Mouse (Mus musculus): ENCODE measurements around the gene Kif16b. TPM values are rescaled to one million over a fixed set of nuclear protein-coding genes. Genes with fewer than 3 reads are reported as not detected.

Kif16b gene
- polyA plus RNA-seq, 1 experiment from 2014 or later, result 6.7 TPM

- WGBS, result 87% methylated on average over 11 of the region's 11 CpGs
- Histone ChIP-seq H3K4me3 (ENCODE audit: low read depth, low read length) (no peak overlapping the region), H3K36me3 (ENCODE audit: control insufficient read depth, insufficient read depth, low read length) (no peaks in the 10 kb centered on the region), H3K4me1 (replicated peaks; ENCODE audit: control insufficient read depth, insufficient read depth, low read length) (no peaks in the 10 kb centered on the region), H3K27me3 (replicated peaks; ENCODE audit: control insufficient read depth, insufficient read depth, low read length) (no peaks in the 10 kb centered on the region), H3K9ac (ENCODE audit: low read depth, low read length) (no peak overlapping the region), H3K9me3 (ENCODE audit: control insufficient read depth, low read length) (no peaks in the 10 kb centered on the region), H3K4me2 (no peak overlapping the region), H3K27ac (ENCODE audit: low read depth, low read length) (no peak overlapping the region)
- ATAC-seq (replicated peaks; ENCODE audit: low FRiP score) (no peak), DNase-seq (ENCODE audit: low spot score) (no peak)
Measured at GRCm38 (mm10) chr2:142769647-142770121, 131.6 kb downstream of the Kif16b start.

- no peaks in the 10 kb centered on the region for H3K4me1 ChIP-seq (replicated peaks; ENCODE audit: control insufficient read depth, insufficient read depth, low read length)
- H3K27ac ChIP-seq (ENCODE audit: low read depth, low read length), result no peak overlapping the region
- no peaks in the 10 kb centered on the region for H3K27me3 ChIP-seq (replicated peaks; ENCODE audit: control insufficient read depth, insufficient read depth, low read length)
- H3K36me3 ChIP-seq (ENCODE audit: control insufficient read depth, insufficient read depth, low read length), result no peaks in the 10 kb centered on the region
- no peak overlapping the region for H3K4me3 ChIP-seq (ENCODE audit: low read depth, low read length)
- H3K9me3 ChIP-seq (ENCODE audit: control insufficient read depth, low read length), result no peaks in the 10 kb centered on the region
- ATAC-seq (replicated peaks; ENCODE audit: low FRiP score), result no peak
- 67% methylated on average over 2 of the region's 2 CpGs for WGBS
- H3K4me2 ChIP-seq, result no peak overlapping the region
- no peak for DNase-seq (ENCODE audit: low spot score)
- no peak overlapping the region for H3K9ac ChIP-seq (ENCODE audit: low read depth, low read length)
Measured at GRCm38 (mm10) chr2:142764276-142764675, 137.1 kb downstream of the Kif16b start.

GRCm38 (mm10) chr2:142760843-142761242, 140.5 kb downstream of the Kif16b start:
- ATAC-seq (replicated peaks; ENCODE audit: low FRiP score), result no peak
- Histone ChIP-seq H3K27ac (ENCODE audit: low read depth, low read length) (no peak overlapping the region), H3K9ac (ENCODE audit: low read depth, low read length) (no peak overlapping the region), H3K27me3 (replicated peaks; ENCODE audit: control insufficient read depth, insufficient read depth, low read length) (no peaks in the 10 kb centered on the region), H3K9me3 (ENCODE audit: control insufficient read depth, low read length) (no peaks in the 10 kb centered on the region), H3K4me3 (ENCODE audit: low read depth, low read length) (no peak overlapping the region), H3K4me2 (no peak overlapping the region), H3K36me3 (ENCODE audit: control insufficient read depth, insufficient read depth, low read length) (no peaks in the 10 kb centered on the region), H3K4me1 (replicated peaks; ENCODE audit: control insufficient read depth, insufficient read depth, low read length) (no peaks in the 10 kb centered on the region)
- DNase-seq (ENCODE audit: low spot score), result no peak
- 77% methylated on average over 4 of the region's 4 CpGs for WGBS

DNA sequence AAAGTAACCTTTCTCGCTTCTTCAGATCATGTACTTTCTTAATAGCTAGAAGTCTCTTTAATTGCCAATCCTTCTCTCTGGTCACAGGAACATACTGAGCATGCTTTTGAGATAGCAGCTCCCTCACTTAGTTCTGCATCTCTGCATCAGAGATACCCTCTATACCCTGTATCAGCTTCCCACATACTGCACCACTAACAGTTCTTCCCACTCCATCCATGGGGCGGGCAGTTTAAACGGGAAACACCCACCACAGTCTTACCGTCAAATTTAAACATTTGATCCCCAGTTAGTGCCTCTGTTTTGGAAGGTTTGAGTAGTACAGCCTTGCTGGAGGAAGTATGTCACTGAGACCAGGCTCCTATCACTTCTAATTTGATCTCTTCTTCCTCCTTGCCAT, 142.1 kb downstream of the Kif16b start:
- Histone ChIP-seq H3K27ac (ENCODE audit: low read depth, low read length) (no peak overlapping the region), H3K36me3 (ENCODE audit: control insufficient read depth, insufficient read depth, low read length) (no peaks in the 10 kb centered on the region), H3K4me2 (no peak overlapping the region), H3K9me3 (ENCODE audit: control insufficient read depth, low read length) (no peaks in the 10 kb centered on the region), H3K27me3 (replicated peaks; ENCODE audit: control insufficient read depth, insufficient read depth, low read length) (no peaks in the 10 kb centered on the region), H3K4me1 (replicated peaks; ENCODE audit: control insufficient read depth, insufficient read depth, low read length) (no peaks in the 10 kb centered on the region), H3K4me3 (ENCODE audit: low read depth, low read length) (no peak overlapping the region), H3K9ac (ENCODE audit: low read depth, low read length) (no peak overlapping the region)
- DNase-seq (ENCODE audit: low spot score) (no peak), ATAC-seq (replicated peaks; ENCODE audit: low FRiP score) (no peak)
- WGBS, result 85% methylated on average over 4 of the region's 4 CpGs

DNA sequence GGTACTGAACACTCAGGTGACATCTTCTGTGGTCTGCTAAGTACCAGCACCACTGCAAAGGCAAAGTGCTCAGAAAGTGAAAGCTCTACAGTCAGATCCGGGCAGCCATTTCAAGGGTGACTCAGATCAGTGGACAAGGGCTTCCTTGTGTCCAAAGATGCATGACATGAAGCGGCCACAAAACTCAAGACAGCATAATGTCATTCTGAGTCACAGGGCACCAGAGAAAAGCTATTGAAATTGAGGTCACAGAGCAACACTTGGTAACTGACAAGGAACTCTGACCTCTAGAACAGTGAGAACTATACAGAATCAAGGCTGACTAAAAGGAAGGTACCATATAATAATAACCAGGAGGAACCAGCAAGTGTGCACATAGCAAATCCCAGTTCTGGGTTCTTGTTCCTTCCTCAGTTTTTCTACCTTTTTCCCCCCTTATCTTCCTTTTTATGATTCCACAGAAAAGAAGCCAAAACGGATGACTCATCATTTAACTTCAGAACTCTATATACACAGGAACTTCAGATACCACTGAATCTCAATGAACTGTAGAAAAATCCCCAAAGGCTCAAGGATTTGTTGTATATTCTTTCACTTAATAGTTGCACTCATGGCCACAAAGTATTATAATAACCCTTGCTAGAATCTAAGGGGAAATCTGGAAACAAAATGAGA, 143.1 kb downstream of the Kif16b start:
- no peaks in the 10 kb centered on the region for H3K9me3 ChIP-seq (ENCODE audit: control insufficient read depth, low read length)
- H3K36me3 ChIP-seq (ENCODE audit: control insufficient read depth, insufficient read depth, low read length), result no peaks in the 10 kb centered on the region
- H3K4me1 ChIP-seq (replicated peaks; ENCODE audit: control insufficient read depth, insufficient read depth, low read length), result no peaks in the 10 kb centered on the region
- 84% methylated on average over 3 of the region's 3 CpGs for WGBS
- H3K4me2 ChIP-seq, result no peak overlapping the region
- H3K4me3 ChIP-seq (ENCODE audit: low read depth, low read length), result no peak overlapping the region
- no peaks in the 10 kb centered on the region for H3K27me3 ChIP-seq (replicated peaks; ENCODE audit: control insufficient read depth, insufficient read depth, low read length)
- no peak overlapping the region for H3K9ac ChIP-seq (ENCODE audit: low read depth, low read length)
- H3K27ac ChIP-seq (ENCODE audit: low read depth, low read length), result no peak overlapping the region
- no peak for DNase-seq (ENCODE audit: low spot score)
- ATAC-seq (replicated peaks; ENCODE audit: low FRiP score), result no peak

DNA sequence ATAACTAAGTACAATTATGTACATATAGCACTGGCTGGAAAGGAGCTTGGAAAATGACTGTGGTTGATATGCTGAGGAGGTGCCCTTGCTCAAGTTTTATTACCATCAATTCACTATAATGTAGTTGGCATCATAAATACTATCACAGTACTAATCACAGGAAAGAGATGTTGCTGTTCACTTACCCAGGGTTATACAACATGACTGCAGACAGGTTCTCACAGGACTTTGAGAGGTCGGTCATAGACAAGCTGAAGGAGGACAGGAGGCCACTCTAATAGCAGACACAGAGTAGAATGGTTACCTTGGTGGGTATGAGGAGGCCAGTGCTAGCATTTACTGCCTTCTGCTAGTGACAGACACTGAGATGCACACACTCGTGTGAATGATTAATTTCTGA, 162.0 kb downstream of the Kif16b start:
- WGBS, result 87% methylated on average over 2 of the region's 2 CpGs
- Histone ChIP-seq H3K27ac (ENCODE audit: low read depth, low read length) (no peak overlapping the region), H3K4me1 (replicated peaks; ENCODE audit: control insufficient read depth, insufficient read depth, low read length) (no peaks in the 10 kb centered on the region), H3K4me2 (no peak overlapping the region), H3K9me3 (ENCODE audit: control insufficient read depth, low read length) (no peaks in the 10 kb centered on the region), H3K9ac (ENCODE audit: low read depth, low read length) (no peak overlapping the region), H3K27me3 (replicated peaks; ENCODE audit: control insufficient read depth, insufficient read depth, low read length) (no peaks in the 10 kb centered on the region), H3K36me3 (ENCODE audit: control insufficient read depth, insufficient read depth, low read length) (no peaks in the 10 kb centered on the region), H3K4me3 (ENCODE audit: low read depth, low read length) (no peak overlapping the region)
- ATAC-seq (replicated peaks; ENCODE audit: low FRiP score) (no peak), DNase-seq (ENCODE audit: low spot score) (no peak)

GRCm38 (mm10) chr2:142738488-142738887, 162.8 kb downstream of the Kif16b start:
- ATAC-seq (replicated peaks; ENCODE audit: low FRiP score) (no peak), DNase-seq (ENCODE audit: low spot score) (no peak)
- no peak overlapping the region for H3K4me2 ChIP-seq
- no peaks in the 10 kb centered on the region for H3K4me1 ChIP-seq (replicated peaks; ENCODE audit: control insufficient read depth, insufficient read depth, low read length)
- no peaks in the 10 kb centered on the region for H3K9me3 ChIP-seq (ENCODE audit: control insufficient read depth, low read length)
- no peaks in the 10 kb centered on the region for H3K27me3 ChIP-seq (replicated peaks; ENCODE audit: control insufficient read depth, insufficient read depth, low read length)
- no peak overlapping the region for H3K9ac ChIP-seq (ENCODE audit: low read depth, low read length)
- no peaks in the 10 kb centered on the region for H3K36me3 ChIP-seq (ENCODE audit: control insufficient read depth, insufficient read depth, low read length)
- WGBS, result 74% methylated on average over 2 of the region's 2 CpGs
- no peak overlapping the region for H3K27ac ChIP-seq (ENCODE audit: low read depth, low read length)
- no peak overlapping the region for H3K4me3 ChIP-seq (ENCODE audit: low read depth, low read length)

DNA sequence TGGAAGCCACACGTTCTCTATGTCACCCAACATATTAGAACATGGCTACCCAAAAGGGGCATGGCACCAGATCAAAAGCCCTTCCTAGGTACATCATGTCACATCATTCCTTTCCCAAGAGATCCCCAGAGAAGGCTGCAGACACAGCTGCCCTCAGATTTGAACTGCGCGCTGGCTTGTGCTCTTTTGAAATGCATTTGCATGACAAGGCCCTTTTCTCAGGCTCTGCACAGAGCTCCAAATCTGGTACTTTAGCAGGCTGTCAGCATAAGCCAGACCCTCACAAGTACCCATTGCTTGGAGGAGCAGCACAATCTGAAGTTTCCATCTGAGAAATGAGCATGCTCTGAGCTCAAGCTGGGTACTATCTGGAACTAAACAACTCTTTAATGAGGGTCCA, 165.6 kb downstream of the Kif16b start:
- Histone ChIP-seq H3K4me2 (no peak overlapping the region), H3K27ac (ENCODE audit: low read depth, low read length) (no peak overlapping the region), H3K27me3 (replicated peaks; ENCODE audit: control insufficient read depth, insufficient read depth, low read length) (no peaks in the 10 kb centered on the region), H3K9ac (ENCODE audit: low read depth, low read length) (no peak overlapping the region), H3K4me3 (ENCODE audit: low read depth, low read length) (no peak overlapping the region), H3K36me3 (ENCODE audit: control insufficient read depth, insufficient read depth, low read length) (no peaks in the 10 kb centered on the region), H3K9me3 (ENCODE audit: control insufficient read depth, low read length) (no peaks in the 10 kb centered on the region), H3K4me1 (replicated peaks; ENCODE audit: control insufficient read depth, insufficient read depth, low read length) (no peaks in the 10 kb centered on the region)
- WGBS, result 93% methylated on average over 3 of the region's 3 CpGs
- ATAC-seq (replicated peaks; ENCODE audit: low FRiP score) (no peak), DNase-seq (ENCODE audit: low spot score) (no peak)

DNA sequence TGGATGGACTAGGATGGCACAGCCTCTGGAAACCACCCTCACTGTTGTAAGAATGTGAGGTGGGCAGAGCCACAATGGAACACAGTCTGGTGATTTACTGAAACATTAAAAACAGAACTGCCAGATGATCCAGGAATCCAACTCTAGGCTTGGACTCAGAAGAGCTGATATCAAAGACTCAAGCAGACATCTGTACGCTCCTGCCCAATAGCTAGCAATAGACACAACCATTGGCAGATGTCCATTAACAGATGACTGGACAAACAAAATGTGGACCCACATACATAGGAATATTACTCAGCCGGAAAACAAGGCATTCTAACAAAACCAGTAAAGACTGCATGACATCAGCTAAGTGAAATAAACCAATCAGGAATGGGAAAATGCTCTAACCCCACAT, 167.3 kb downstream of the Kif16b start:
- no peaks in the 10 kb centered on the region for H3K36me3 ChIP-seq (ENCODE audit: control insufficient read depth, insufficient read depth, low read length)
- DNase-seq (ENCODE audit: low spot score) (no peak), ATAC-seq (replicated peaks; ENCODE audit: low FRiP score) (no peak)
- H3K4me1 ChIP-seq (replicated peaks; ENCODE audit: control insufficient read depth, insufficient read depth, low read length), result no peaks in the 10 kb centered on the region
- H3K27ac ChIP-seq (ENCODE audit: low read depth, low read length), result no peak overlapping the region
- H3K9me3 ChIP-seq (ENCODE audit: control insufficient read depth, low read length), result no peaks in the 10 kb centered on the region
- WGBS, result 86% methylated on average over 2 of the region's 2 CpGs
- H3K9ac ChIP-seq (ENCODE audit: low read depth, low read length), result no peak overlapping the region
- H3K4me3 ChIP-seq (ENCODE audit: low read depth, low read length), result no peak overlapping the region
- H3K4me2 ChIP-seq, result no peak overlapping the region
- no peaks in the 10 kb centered on the region for H3K27me3 ChIP-seq (replicated peaks; ENCODE audit: control insufficient read depth, insufficient read depth, low read length)

Data from liver, embryonic 11.5 days (tissue).